Mouse (Mus musculus) forebrain, embryonic 15.5 days (tissue): ENCODE data around the gene Kcnj10. TPM values are rescaled to one million over a fixed set of nuclear protein-coding genes. Genes with fewer than 3 reads are reported as not detected.

ENCODE experiments used
- ATAC-seq: fragments of 200-750 bp; cut with Nextera tagmentation; replicated peaks from 2 replicates; pipeline ENCODE4 v1.8.0; 2017; ENCODE audit warnings: mild to moderate bottlenecking, moderate TSS enrichment, moderate library complexity
- H3K27ac ChIP-seq: fragments of 300-500 bp; sonication (generic); replicated peaks from 2 replicates; pipeline ENCODE4 v1.5.1; 2015; ENCODE audit warnings: mild to moderate bottlenecking, inconsistent platforms
- H3K27me3 ChIP-seq: fragments of 300-500 bp; sonication (generic); 2 replicates; pipeline ENCODE4 v1.6.1; 2015; ENCODE audit warnings: inconsistent platforms
- H3K36me3 ChIP-seq: fragments of 300-500 bp; sonication (generic); 2 replicates; pipeline ENCODE4 v1.6.1; 2015; ENCODE audit warnings: mild to moderate bottlenecking, inconsistent platforms
- H3K4me1 ChIP-seq: fragments of 300-500 bp; sonication (generic); 2 replicates; pipeline ENCODE4 v1.6.1; 2015; ENCODE audit warnings: inconsistent platforms
- H3K4me2 ChIP-seq: fragments of 300-500 bp; sonication (generic); replicated peaks from 2 replicates; pipeline ENCODE4 v1.6.1; 2015; ENCODE audit warnings: mild to moderate bottlenecking, inconsistent platforms
- H3K4me3 ChIP-seq: fragments of 300-500 bp; sonication (generic); 2 replicates; pipeline ENCODE4 v1.5.1; 2015; ENCODE audit warnings: mild to moderate bottlenecking, inconsistent platforms
- H3K9ac ChIP-seq: fragments of 300-500 bp; sonication (generic); replicated peaks from 2 replicates; pipeline ENCODE4 v1.6.1; 2015; ENCODE audit warnings: mild to moderate bottlenecking, inconsistent platforms
- H3K9me3 ChIP-seq: fragments of 300-500 bp; sonication (generic); 2 replicates; pipeline ENCODE4 v1.6.1; 2016; ENCODE audit warnings: inconsistent platforms
- WGBS: fragments of 180-500 bp; shearing (Covaris S2); methylation state at CpG from one replicate; pipeline ENCODE4 v1.1.7; 2015; ENCODE audit warnings: mixed read lengths; 5-methylcytosine and 5-hydroxymethylcytosine counted together
- polyA plus RNA-seq: library from polyadenylated mRNA; unstranded; fragments of >200 nt; fragmentation: Nextera tagmentation; extraction: Ambion mirVana; gene quantifications from 2 replicates; pipeline ENCODE4 v1.2.1, GENCODE M21; 2015

The Kcnj10 gene
- polyA plus RNA-seq, 1 experiment from 2014 or later = 1.7 TPM

DNA sequence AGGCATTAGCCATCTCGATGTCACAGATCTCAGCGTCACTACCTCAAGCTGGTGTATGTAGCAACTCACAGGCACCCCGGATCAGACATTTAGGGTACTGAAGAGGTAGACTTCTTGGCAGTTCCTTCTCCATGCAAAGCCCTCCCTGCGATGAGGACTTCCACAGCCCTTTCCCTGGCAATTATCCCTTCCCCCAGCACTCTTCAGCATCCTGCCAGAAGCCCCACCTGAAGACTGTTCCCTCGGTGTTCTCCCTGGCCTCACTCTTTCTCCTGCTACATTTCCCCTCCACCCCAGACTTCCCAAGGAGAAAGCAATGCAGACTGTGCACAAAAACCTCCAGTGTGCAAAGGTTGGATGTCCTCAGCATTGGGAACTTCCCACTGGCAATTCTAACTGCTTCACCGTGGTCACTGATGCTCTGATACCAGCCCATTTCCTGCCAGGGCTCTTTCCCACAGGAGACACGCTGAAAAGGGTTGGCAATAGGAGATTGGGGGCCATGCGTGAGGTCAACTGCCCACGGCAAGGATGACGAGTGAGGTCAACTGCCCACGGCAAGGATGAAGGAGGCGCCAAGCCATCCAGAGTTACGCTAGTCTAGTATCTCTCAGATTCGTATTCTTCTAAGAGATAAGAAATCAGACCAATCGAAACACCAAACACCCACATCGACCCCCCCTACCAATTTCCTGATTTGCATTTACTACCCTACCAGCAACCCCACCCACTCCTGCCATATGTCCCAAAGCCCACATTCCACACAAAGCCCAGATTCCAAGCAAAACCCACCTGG lies 13.6 kb upstream of the Kcnj10 start:
- Histone ChIP-seq H3K9ac (no peak overlapping the region), H3K27ac (no peak overlapping the region), H3K4me3 (no peak overlapping the region), H3K4me1 (peaks cover 42% of the 10 kb centered on the region), H3K9me3 (no peaks in the 10 kb centered on the region), H3K36me3 (no peaks in the 10 kb centered on the region), H3K27me3 (no peaks in the 10 kb centered on the region; the same call in 1 of the 2 replicates), H3K4me2 (no peak overlapping the region)
- ATAC-seq = no peak
- WGBS = 93% methylated on average over 16 of the region's 16 CpGs

DNA sequence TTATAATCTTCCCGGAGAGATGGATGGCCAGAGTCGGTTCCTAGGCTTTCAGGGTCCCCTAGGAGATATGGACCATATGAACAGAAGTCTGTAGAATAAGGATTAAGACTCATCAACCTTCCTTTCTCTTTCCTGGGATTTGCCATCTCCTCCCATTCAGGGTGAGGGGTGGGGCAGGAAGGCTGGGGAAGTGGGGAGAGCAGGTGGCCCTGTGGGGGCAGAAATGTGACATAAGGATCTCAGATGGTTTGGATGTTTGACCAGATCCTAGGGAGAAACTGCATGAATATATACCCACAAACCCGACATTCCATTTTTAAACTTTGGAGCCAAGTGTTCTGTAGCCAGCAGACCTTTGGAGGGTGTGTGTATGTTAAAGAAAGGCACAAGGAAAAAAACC lies 13.0 kb upstream of the Kcnj10 start:
- no peaks in the 10 kb centered on the region; the same call in 1 of the 2 replicates for H3K27me3 ChIP-seq
- no peaks in the 10 kb centered on the region for H3K9me3 ChIP-seq
- peaks cover 37% of the 10 kb centered on the region for H3K4me1 ChIP-seq
- H3K9ac ChIP-seq = no peak overlapping the region
- H3K27ac ChIP-seq = no peak overlapping the region
- no peaks in the 10 kb centered on the region for H3K36me3 ChIP-seq
- H3K4me2 ChIP-seq = no peak overlapping the region
- WGBS = 90% methylated on average over 3 of the region's 3 CpGs
- no peak overlapping the region for H3K4me3 ChIP-seq
- ATAC-seq = no peak

DNA sequence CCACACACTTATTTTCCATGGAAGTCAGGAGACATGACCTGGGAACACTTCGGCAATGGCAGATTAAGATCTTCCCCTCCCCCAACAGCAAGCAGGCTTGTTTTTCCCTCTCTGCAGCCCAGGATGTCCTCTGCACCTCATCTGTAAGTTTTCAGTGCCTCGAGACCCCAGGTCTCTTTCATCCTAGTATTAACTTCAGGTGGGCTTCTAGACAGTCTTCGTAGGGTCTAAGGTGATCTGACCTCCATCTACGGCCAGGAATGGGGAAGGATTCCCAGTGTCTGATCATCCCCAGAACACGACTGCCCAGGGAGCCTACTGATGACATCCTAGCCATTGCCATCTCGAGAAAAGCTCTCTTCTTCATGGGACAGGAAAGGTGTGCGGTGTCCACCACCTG lies 12.5 kb upstream of the Kcnj10 start:
- Histone ChIP-seq H3K36me3 (no peaks in the 10 kb centered on the region), H3K4me1 (peaks cover 32% of the 10 kb centered on the region), H3K27me3 (no peaks in the 10 kb centered on the region; the same call in 1 of the 2 replicates), H3K27ac (no peak overlapping the region), H3K9ac (no peak overlapping the region), H3K4me3 (peak overlapping the region; percentile 34), H3K4me2 (peak overlapping the region; percentile 46), H3K9me3 (no peaks in the 10 kb centered on the region)
- ATAC-seq = no peak
- WGBS = 86% methylated on average over 7 of the region's 7 CpGs

DNA sequence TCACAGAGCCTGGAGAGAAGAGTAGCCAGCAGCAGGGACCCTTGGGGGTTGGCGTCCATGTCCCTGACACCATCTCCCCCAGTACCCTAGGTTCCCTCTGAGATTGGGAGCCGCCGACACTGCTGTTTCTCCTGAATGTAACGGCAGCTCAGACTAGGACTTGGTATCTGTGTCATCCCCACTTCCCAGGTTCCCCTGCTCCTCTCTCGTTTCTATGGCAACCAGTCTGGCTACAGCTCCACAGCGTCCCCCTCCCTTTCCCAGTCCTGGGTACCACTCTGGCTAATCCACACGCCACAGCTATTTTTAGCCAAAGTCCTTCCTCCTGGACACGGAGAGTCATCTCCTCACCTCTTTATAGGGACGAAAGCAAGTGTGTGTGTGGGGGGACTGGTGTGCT lies 11.9 kb upstream of the Kcnj10 start, which contains the start of gene Kcnj9:
Gene Kcnj9 (minus strand): TSS at position 188 of the 400 bp plus-strand sequence.
- Histone ChIP-seq H3K4me1 (peaks cover 28% of the 10 kb centered on the region), H3K4me2 (peak within 1 kb of the TSS; percentile 46), H3K27ac (peak within 1 kb of the TSS; percentile 47), H3K27me3 (no peaks in the 10 kb centered on the region; the same call in 1 of the 2 replicates), H3K9me3 (no peaks in the 10 kb centered on the region), H3K36me3 (no peaks in the 10 kb centered on the region), H3K4me3 (peak within 1 kb of the TSS; percentile 34), H3K9ac (peak within 1 kb of the TSS; percentile 37; the same call in 1 of the 2 replicates)
- ATAC-seq = peak; percentile 88
- WGBS = 10% methylated on average over 9 of the region's 9 CpGs

- Histone ChIP-seq H3K4me1 (peaks cover 24% of the 10 kb centered on the region), H3K36me3 (no peaks in the 10 kb centered on the region), H3K9ac (0 out of 2 replicates have a peak overlapping the region, but pooled peaks have one; percentile 37), H3K4me2 (peak overlapping the region; percentile 46; the same call in 1 of the 2 replicates), H3K27me3 (no peaks in the 10 kb centered on the region; the same call in 1 of the 2 replicates), H3K4me3 (no peak overlapping the region), H3K9me3 (no peaks in the 10 kb centered on the region), H3K27ac (peak overlapping the region; percentile 47)
- WGBS = 78% methylated on average over 6 of the region's 6 CpGs
- peak; percentile 9; the same call in 1 of the 2 replicates for ATAC-seq
These were observed 11.4 kb upstream of the Kcnj10 start for GRCm38 (mm10) chr1:172329616-172330015.

DNA sequence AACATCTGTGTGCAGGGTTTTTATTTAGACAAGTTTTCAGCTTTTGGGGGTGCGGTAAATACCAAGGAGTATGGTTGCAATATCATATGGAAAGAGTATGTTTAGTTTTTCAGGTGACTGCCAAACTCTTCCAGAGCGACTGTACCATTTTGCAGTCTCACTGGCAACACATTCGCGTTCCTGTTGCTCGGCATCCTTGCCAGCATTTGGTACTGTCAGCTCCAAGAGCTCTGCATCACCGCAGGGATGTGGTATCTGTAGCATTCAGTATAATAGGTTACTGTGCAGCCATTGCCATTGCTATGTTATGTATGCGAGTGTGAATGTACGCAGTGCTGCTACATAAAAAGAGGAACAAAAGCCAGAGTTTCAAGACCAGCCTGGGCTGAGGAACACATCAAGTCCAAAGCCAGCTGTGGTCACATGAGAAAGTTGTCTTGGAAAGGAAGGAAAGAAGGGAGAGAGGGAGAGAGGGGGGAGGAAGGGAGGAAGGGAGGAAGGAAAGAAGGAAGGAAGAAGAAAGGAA lies 9.5 kb upstream of the Kcnj10 start:
- no peak for ATAC-seq
- H3K27me3 ChIP-seq = no peaks in the 10 kb centered on the region
- no peak overlapping the region for H3K9ac ChIP-seq
- no peaks in the 10 kb centered on the region for H3K36me3 ChIP-seq
- WGBS = 54% methylated on average over 8 of the region's 8 CpGs
- no peak overlapping the region for H3K4me2 ChIP-seq
- peaks cover 16% of the 10 kb centered on the region for H3K4me1 ChIP-seq
- H3K9me3 ChIP-seq = no peaks in the 10 kb centered on the region
- H3K4me3 ChIP-seq = no peak overlapping the region
- H3K27ac ChIP-seq = no peak overlapping the region

GRCm38 (mm10) chr1:172332925-172333324 lies 8.1 kb upstream of the Kcnj10 start:
- ATAC-seq = no peak
- H3K27me3 ChIP-seq = no peaks in the 10 kb centered on the region
- WGBS = 89% methylated on average over 2 of the region's 2 CpGs
- no peak overlapping the region for H3K4me2 ChIP-seq
- no peak overlapping the region for H3K27ac ChIP-seq
- no peaks in the 10 kb centered on the region for H3K36me3 ChIP-seq
- H3K4me1 ChIP-seq = peaks cover 14% of the 10 kb centered on the region
- H3K9ac ChIP-seq = no peak overlapping the region
- no peaks in the 10 kb centered on the region for H3K9me3 ChIP-seq
- no peak overlapping the region for H3K4me3 ChIP-seq

DNA sequence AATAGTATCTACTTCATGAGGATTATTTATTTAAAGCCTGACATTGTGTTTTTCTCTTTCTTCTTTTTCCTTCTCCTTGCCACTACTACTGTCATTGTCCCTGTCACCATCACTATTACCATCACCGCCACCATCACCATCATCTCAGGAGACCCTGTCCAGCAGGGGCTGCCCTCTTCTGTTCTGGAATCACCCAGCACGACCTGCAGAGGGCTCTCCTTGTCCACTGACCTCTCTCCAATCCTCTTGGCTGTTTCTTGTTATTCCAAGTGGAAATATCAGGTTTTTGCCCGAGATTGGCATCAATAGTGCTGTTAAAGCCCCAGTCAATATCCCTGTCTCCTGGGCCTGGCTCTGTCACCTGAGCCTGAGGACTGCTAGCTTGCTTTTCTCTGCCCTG lies 7.5 kb upstream of the Kcnj10 start:
- no peak overlapping the region for H3K4me3 ChIP-seq
- peaks cover 13% of the 10 kb centered on the region for H3K4me1 ChIP-seq
- no peak overlapping the region for H3K4me2 ChIP-seq
- H3K36me3 ChIP-seq = no peaks in the 10 kb centered on the region
- H3K9me3 ChIP-seq = no peaks in the 10 kb centered on the region
- no peak overlapping the region for H3K27ac ChIP-seq
- 19% methylated on average over 3 of the region's 3 CpGs for WGBS
- no peak for ATAC-seq
- H3K27me3 ChIP-seq = no peaks in the 10 kb centered on the region
- no peak overlapping the region for H3K9ac ChIP-seq

DNA sequence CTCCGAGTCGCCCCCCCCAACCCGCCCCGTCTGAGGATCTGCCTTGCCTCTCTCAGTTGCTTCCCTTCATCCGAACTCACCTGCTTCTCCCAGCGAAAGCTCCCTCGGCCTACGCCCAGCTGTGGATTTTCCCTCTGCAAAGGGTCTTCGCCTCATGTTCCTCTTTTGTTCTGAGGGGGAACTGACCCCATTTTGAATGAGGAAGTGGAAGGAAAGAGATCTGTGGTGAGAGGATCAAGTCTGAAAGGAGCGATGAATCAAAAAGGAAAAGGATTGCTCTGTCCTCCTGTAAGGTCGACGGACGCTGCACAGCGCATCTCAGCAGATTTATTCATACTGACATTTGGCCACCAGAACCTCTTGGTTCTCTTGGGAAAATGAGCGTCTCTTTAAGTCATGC lies 5.2 kb upstream of the Kcnj10 start:
- H3K4me3 ChIP-seq = no peak overlapping the region
- no peaks in the 10 kb centered on the region for H3K9me3 ChIP-seq
- WGBS = 88% methylated on average over 15 of the region's 15 CpGs
- no peaks in the 10 kb centered on the region for H3K36me3 ChIP-seq
- no peak for ATAC-seq
- H3K27me3 ChIP-seq = no peaks in the 10 kb centered on the region
- no peak overlapping the region for H3K27ac ChIP-seq
- peaks cover 7% of the 10 kb centered on the region for H3K4me1 ChIP-seq
- H3K9ac ChIP-seq = no peak overlapping the region
- H3K4me2 ChIP-seq = no peak overlapping the region

DNA sequence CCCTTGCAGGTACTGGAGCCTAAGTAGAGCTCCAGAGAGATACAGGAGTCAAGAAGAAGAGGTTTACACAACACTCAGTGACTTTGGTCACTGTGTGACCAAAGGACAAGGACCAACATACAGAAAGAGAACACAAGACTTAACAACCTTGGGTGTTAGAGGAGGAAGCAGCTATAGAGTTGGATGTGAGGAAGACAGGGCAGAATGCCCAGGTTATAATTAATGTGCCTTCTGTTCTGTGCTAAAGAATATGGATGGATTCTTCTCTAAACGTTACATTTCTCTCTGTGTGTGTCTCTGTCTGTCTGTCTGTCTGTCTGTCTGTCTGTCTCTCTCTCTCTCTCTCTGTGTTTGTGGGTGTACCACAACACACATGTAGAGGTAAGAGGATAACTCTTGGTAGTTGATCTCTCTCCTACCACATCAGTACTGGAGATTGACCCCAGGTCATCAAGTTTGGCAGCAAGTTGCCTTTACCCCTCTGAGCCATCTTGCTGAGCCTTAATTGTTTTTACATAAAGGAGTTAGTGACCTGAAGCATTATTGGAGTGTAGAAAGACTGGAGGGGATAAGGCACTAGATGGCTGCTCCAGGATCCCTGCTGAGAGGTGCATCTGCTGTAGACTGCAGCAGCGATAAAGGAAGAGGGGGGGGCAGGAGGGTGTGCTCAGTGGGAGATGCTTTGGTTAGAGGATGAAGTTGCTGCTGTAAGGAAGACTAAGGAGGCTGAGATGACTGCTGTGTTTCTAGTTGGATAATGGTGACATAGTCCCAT lies 3.4 kb upstream of the Kcnj10 start:
- Histone ChIP-seq H3K36me3 (no peaks in the 10 kb centered on the region), H3K4me2 (no peak overlapping the region), H3K9ac (no peak overlapping the region), H3K4me3 (no peak overlapping the region), H3K27me3 (no peaks in the 10 kb centered on the region), H3K9me3 (no peaks in the 10 kb centered on the region), H3K27ac (no peak overlapping the region), H3K4me1 (peaks cover 17% of the 10 kb centered on the region)
- WGBS = 21% methylated on average over 2 of the region's 2 CpGs
- no peak for ATAC-seq

GRCm38 (mm10) chr1:172341386-172341785 lies 376 bp downstream of the Kcnj10 start:
- Histone ChIP-seq H3K27me3 (no peaks in the 10 kb centered on the region), H3K4me2 (peak overlapping the region; percentile 73), H3K4me1 (peaks cover 26% of the 10 kb centered on the region), H3K4me3 (peak overlapping the region; percentile 57), H3K9me3 (no peaks in the 10 kb centered on the region), H3K27ac (peak overlapping the region; percentile 72), H3K9ac (peak overlapping the region; percentile 48), H3K36me3 (no peaks in the 10 kb centered on the region)
- WGBS = 16% methylated on average over 10 of the region's 10 CpGs
- peak; percentile 6; the same call in 1 of the 2 replicates for ATAC-seq

DNA sequence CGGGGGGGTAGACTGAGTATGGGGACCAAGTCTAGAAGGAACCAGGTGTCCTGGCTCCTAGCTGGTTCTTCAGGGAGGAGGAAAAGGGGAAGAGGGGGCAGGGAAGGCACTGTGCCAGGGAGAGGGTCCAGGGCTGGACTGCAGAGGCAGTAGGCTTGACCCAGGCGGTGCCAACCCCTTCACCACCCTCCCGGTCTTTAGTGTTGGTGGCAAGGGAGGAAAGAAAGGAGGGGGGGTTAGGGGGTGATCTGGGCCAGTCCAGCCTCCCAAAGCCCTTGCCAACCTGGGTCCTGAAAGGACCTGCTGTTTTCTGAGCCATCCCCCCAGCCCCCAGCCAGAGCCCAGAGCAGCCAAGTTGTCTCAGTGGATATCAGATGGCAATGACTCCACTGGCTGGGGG lies 1.7 kb downstream of the Kcnj10 start:
- Histone ChIP-seq H3K4me2 (peak overlapping the region; percentile 73), H3K4me3 (peak overlapping the region; percentile 57), H3K9me3 (no peaks in the 10 kb centered on the region), H3K9ac (0 out of 2 replicates have a peak overlapping the region, but pooled peaks have one; percentile 11), H3K27ac (peak overlapping the region; percentile 72), H3K4me1 (peaks cover 26% of the 10 kb centered on the region), H3K36me3 (no peaks in the 10 kb centered on the region), H3K27me3 (no peaks in the 10 kb centered on the region)
- ATAC-seq = peak; percentile 66
- WGBS = 41% methylated on average over 3 of the region's 3 CpGs
